Mouse (Mus musculus): Measurements from ENCODE around the gene Pfn1. TPM values are rescaled to one million over a fixed set of nuclear protein-coding genes. Genes with fewer than 3 reads are reported as not detected.

Gene Pfn1
- polyA plus RNA-seq, 1 experiment from 2014 or later, result 2,132 TPM

- no peak overlapping the region for H3K4me3 ChIP-seq
- H3K27ac ChIP-seq, result no peak overlapping the region
- H3K9me3 ChIP-seq (replicated peaks), result no peaks in the 10 kb centered on the region
- H3K4me1 ChIP-seq, result peaks cover 13% of the 10 kb centered on the region
- peaks cover 83% of the 10 kb centered on the region for H3K36me3 ChIP-seq
- 92% methylated on average over 4 of the region's 4 CpGs for WGBS
- no peak for DNase-seq (ENCODE audit: low spot score)
- peaks cover 6% of the 10 kb centered on the region for H3K27me3 ChIP-seq (ENCODE audit: low read depth, poor library complexity, severe bottlenecking)
These were observed 43.7 kb downstream of the Pfn1 start for GRCm38 (mm10) chr11:70610752-70611151.

- Histone ChIP-seq H3K9me3 (replicated peaks) (no peaks in the 10 kb centered on the region), H3K4me1 (no peaks in the 10 kb centered on the region), H3K4me3 (no peak overlapping the region), H3K27me3 (ENCODE audit: low read depth, poor library complexity, severe bottlenecking) (no peaks in the 10 kb centered on the region), H3K36me3 (peaks cover 100% of the 10 kb centered on the region), H3K27ac (0 out of 2 replicates have a peak overlapping the region, but pooled peaks have one; percentile 20)
- WGBS, result 89% methylated on average over 26 of the region's 26 CpGs
- DNase-seq (ENCODE audit: low spot score), result no peak
These were observed 45.9 kb downstream of the Pfn1 start for GRCm38 (mm10) chr11:70608381-70609066.

DNA sequence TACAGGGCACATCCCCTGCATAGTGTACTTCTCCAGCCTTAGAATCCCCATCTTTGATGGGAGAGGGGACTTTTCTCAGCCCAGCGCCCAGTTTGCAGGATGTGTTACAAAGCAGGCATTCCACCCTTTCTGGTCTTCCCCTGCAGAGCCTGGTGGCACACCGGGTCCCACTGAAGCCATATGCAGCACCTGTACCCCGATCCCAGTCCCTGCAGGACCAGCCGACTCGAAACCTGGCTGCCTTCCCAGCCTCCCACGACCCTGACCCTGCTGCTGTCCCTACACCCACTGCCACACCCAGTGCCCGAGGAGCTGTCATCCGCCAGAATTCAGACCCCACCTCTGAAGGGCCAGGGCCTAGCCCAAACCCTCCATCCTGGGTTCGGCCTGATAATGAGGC is 46.8 kb downstream of the Pfn1 start:
- Histone ChIP-seq H3K9me3 (replicated peaks) (no peaks in the 10 kb centered on the region), H3K36me3 (peaks cover 100% of the 10 kb centered on the region), H3K27me3 (ENCODE audit: low read depth, poor library complexity, severe bottlenecking) (no peaks in the 10 kb centered on the region), H3K27ac (no peak overlapping the region), H3K4me3 (no peak overlapping the region), H3K4me1 (no peaks in the 10 kb centered on the region)
- WGBS, result 96% methylated on average over 9 of the region's 9 CpGs
- no peak for DNase-seq (ENCODE audit: low spot score)

GRCm38 (mm10) chr11:70606717-70607116 is 47.7 kb downstream of the Pfn1 start:
- Histone ChIP-seq H3K27me3 (ENCODE audit: low read depth, poor library complexity, severe bottlenecking) (no peaks in the 10 kb centered on the region), H3K36me3 (peaks cover 100% of the 10 kb centered on the region), H3K9me3 (replicated peaks) (no peaks in the 10 kb centered on the region), H3K4me3 (no peak overlapping the region), H3K4me1 (no peaks in the 10 kb centered on the region), H3K27ac (no peak overlapping the region)
- no peak for DNase-seq (ENCODE audit: low spot score)
- 75% methylated on average over 12 of the region's 12 CpGs for WGBS

GRCm38 (mm10) chr11:70605024-70605566 is 49.3 kb downstream of the Pfn1 start:
- peak; percentile 74 for DNase-seq (ENCODE audit: low spot score)
- no peaks in the 10 kb centered on the region for H3K9me3 ChIP-seq (replicated peaks)
- H3K4me3 ChIP-seq, result no peak overlapping the region
- H3K27me3 ChIP-seq (ENCODE audit: low read depth, poor library complexity, severe bottlenecking), result no peaks in the 10 kb centered on the region
- H3K36me3 ChIP-seq, result peaks cover 97% of the 10 kb centered on the region
- H3K4me1 ChIP-seq, result no peaks in the 10 kb centered on the region
- WGBS, result 67% methylated on average over 14 of the region's 14 CpGs
- H3K27ac ChIP-seq, result no peak overlapping the region

Other genes starting within 250 kb of the Pfn1 start
- gene Pelp1, start 244.6 kb downstream of the Pfn1 start, polyA plus RNA-seq (2016; fragmentation: Nextera tagmentation; extraction: Ambion mirVana), result 63.0 and 65.1 TPM in 2 replicates
- gene Arrb2, start 222.0 kb downstream of the Pfn1 start, polyA plus RNA-seq (2016; fragmentation: Nextera tagmentation; extraction: Ambion mirVana), result 24.6 and 25.5 TPM in 2 replicates
- 48.4 and 51.5 TPM in 2 replicates for gene Med11, start 202.7 kb downstream of the Pfn1 start, polyA plus RNA-seq (2016; fragmentation: Nextera tagmentation; extraction: Ambion mirVana)
- 0.09 TPM in 1 of 2 replicates, not detected in the other for gene Zmynd15, start 195.2 kb downstream of the Pfn1 start, polyA plus RNA-seq (2016; fragmentation: Nextera tagmentation; extraction: Ambion mirVana)
- 0.49 TPM in 2 replicates for gene Cxcl16, start 194.7 kb downstream of the Pfn1 start, polyA plus RNA-seq (2016; fragmentation: Nextera tagmentation; extraction: Ambion mirVana)
- gene Tm4sf5, start 149.4 kb downstream of the Pfn1 start, polyA plus RNA-seq (2016; fragmentation: Nextera tagmentation; extraction: Ambion mirVana), result 0.98 and 1.2 TPM in 2 replicates
- gene Vmo1, start 140.0 kb downstream of the Pfn1 start, polyA plus RNA-seq (2016; fragmentation: Nextera tagmentation; extraction: Ambion mirVana), result 0.30 TPM in 1 of 2 replicates, not detected in the other
- 0.16 and 0.19 TPM in 2 replicates for gene Gltpd2, start 135.4 kb downstream of the Pfn1 start, polyA plus RNA-seq (2016; fragmentation: Nextera tagmentation; extraction: Ambion mirVana)
- 1,140 and 1,215 TPM in 2 replicates for gene Psmb6, start 129.3 kb downstream of the Pfn1 start, polyA plus RNA-seq (2016; fragmentation: Nextera tagmentation; extraction: Ambion mirVana)
- not detected in 2 replicates for gene Gm40193, start 121.7 kb downstream of the Pfn1 start, polyA plus RNA-seq (2016; fragmentation: Nextera tagmentation; extraction: Ambion mirVana)
- gene Pld2, start 114.6 kb downstream of the Pfn1 start, polyA plus RNA-seq (2016; fragmentation: Nextera tagmentation; extraction: Ambion mirVana), result 1.4 and 2.0 TPM in 2 replicates
- 15.1 and 17.2 TPM in 2 replicates for gene Mink1, start 91.8 kb downstream of the Pfn1 start, polyA plus RNA-seq (2016; fragmentation: Nextera tagmentation; extraction: Ambion mirVana)
- gene 4930544D05Rik, start 38.8 kb downstream of the Pfn1 start, polyA plus RNA-seq (2016; fragmentation: Nextera tagmentation; extraction: Ambion mirVana), result not detected in 2 replicates
- gene Chrne, start 35.4 kb downstream of the Pfn1 start, polyA plus RNA-seq (2016; fragmentation: Nextera tagmentation; extraction: Ambion mirVana), result not detected in 2 replicates
- gene Gp1ba, start 15.5 kb downstream of the Pfn1 start, polyA plus RNA-seq (2016; fragmentation: Nextera tagmentation; extraction: Ambion mirVana), result 0.18 and 0.75 TPM in 2 replicates
- 85.0 and 104 TPM in 2 replicates for gene Rnf167, start 7.4 kb downstream of the Pfn1 start, polyA plus RNA-seq (2016; fragmentation: Nextera tagmentation; extraction: Ambion mirVana)
- gene Slc25a11, start 7.2 kb downstream of the Pfn1 start, polyA plus RNA-seq (2016; fragmentation: Nextera tagmentation; extraction: Ambion mirVana), result 136 and 160 TPM in 2 replicates
- gene Eno3, start 2.6 kb upstream of the Pfn1 start, polyA plus RNA-seq (2016; fragmentation: Nextera tagmentation; extraction: Ambion mirVana), result 67.8 and 75.6 TPM in 2 replicates
- 182 and 196 TPM in 2 replicates for gene Spag7, start 14.8 kb upstream of the Pfn1 start, polyA plus RNA-seq (2016; fragmentation: Nextera tagmentation; extraction: Ambion mirVana)
- 8.9 and 11.6 TPM in 2 replicates for gene Camta2, start 33.5 kb upstream of the Pfn1 start, polyA plus RNA-seq (2016; fragmentation: Nextera tagmentation; extraction: Ambion mirVana)
- 1.1 and 1.2 TPM in 2 replicates for gene Inca1, start 45.5 kb upstream of the Pfn1 start, polyA plus RNA-seq (2016; fragmentation: Nextera tagmentation; extraction: Ambion mirVana)
- gene Kif1c, start 45.9 kb upstream of the Pfn1 start, polyA plus RNA-seq (2016; fragmentation: Nextera tagmentation; extraction: Ambion mirVana), result 2.0 and 2.2 TPM in 2 replicates
- gene Zfp3, start 109.6 kb upstream of the Pfn1 start, polyA plus RNA-seq (2016; fragmentation: Nextera tagmentation; extraction: Ambion mirVana), result 3.0 and 5.1 TPM in 2 replicates
- gene Scimp, start 157.9 kb upstream of the Pfn1 start, polyA plus RNA-seq (2016; fragmentation: Nextera tagmentation; extraction: Ambion mirVana), result 0.18 TPM in 1 of 2 replicates, not detected in the other
- 28.1 and 33.1 TPM in 2 replicates for gene Rabep1, start 190.1 kb upstream of the Pfn1 start, polyA plus RNA-seq (2016; fragmentation: Nextera tagmentation; extraction: Ambion mirVana)

Measured in limb, embryonic 10.5 days (tissue).